Comparison of ENCODE assay signal across 8 mouse cellular contexts in the genomic region with DNA sequence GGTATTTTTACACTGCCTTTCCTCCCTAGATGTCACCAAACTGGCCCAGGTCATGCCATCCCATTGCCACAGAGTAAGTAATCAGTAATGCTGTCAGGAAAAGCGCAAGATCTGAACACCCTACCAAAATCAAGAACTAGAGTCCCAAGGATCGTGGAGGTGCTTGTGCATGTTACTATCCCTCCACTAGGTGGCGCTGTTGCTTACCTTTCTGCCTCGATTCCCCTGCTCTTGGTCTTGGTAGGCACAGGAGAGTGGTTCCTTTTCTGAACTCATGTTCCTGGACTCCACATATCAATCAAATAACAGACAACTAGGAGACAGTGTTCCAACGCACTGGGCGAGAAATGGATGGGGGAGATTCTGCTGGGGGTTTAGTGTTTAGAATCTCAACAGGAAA. TPM values are rescaled to one million over a fixed set of nuclear protein-coding genes. Genes with fewer than 3 reads are reported as not detected.
A peak's percentile ranks its signal among the peaks of the same experiment; 100 is the strongest.
DNase-seq lines count a peak whose midpoint lies in the region; TF ChIP-seq lines count a peak whose summit lies in the region.

No protein-coding gene starts in this region.

- intact Hi-C loops in gastrocnemius, adult 2 months (cut with DNase I) = loop anchor here (1.0 kb wide), 1 partner anchor 70 kb away; no protein-coding TSS in a partner anchor

- no peaks in the 10 kb centered on the region for H3K9me3 ChIP-seq in ES-E14 (ENCODE audit: control insufficient read depth, insufficient read depth, low read depth, low read length)

- TF ChIP-seq CTCF in gastrocnemius, adult 2 months (IDR thresholded peaks at IDR 0.05) = peak; percentile 95

- no peaks in the 10 kb centered on the region for H3K36me3 ChIP-seq in ES-E14 (ENCODE audit: control insufficient read depth, insufficient read depth, low read length, poor library complexity, severe bottlenecking)

- no peak overlapping the region for H3K9ac ChIP-seq in ES-E14 (ENCODE audit: insufficient read depth, low read depth, low read length, poor library complexity, severe bottlenecking)

- H3K4me1 ChIP-seq in ES-E14 (ENCODE audit: control insufficient read depth in 2 of 2, insufficient read depth in 2 of 2, low read length in 2 of 2, poor library complexity in 1 of 2) = no peaks in the 10 kb centered on the region

- DNase-seq in 416B (ENCODE audit: low read depth) (peak; percentile 73), ES-E14 (ENCODE audit: low read depth, low spot score) (peak; percentile 78)
- DNase-seq in cerebellum, adult 18-20 months = peak; percentile 80 to 89
- DNase-seq in gastrocnemius, adult 2 months = peak; percentile 78
- peak; percentile 80 for DNase-seq in kidney, postnatal 14 days
- DNase-seq in lung, adult 18-20 months = peak; percentile 54 to 66
- DNase-seq in retina, postnatal 1 day = peak; percentile 83
- peak; percentile 61 to 64 for DNase-seq in urinary bladder, postnatal 36 days (ENCODE audit: low spot score in 2 of 2)

- in situ Hi-C loops in ES-E14 (cut with MboI; ENCODE audit: low sequenced_read_pairs in 2 of 2, unreplicated experiment in 2 of 2) = no loop called here

- no peak overlapping the region for H3K27ac ChIP-seq in ES-E14 (ENCODE audit: insufficient read depth, low read depth, low read length, poor library complexity, severe bottlenecking)
- no peak overlapping the region for H3K27ac ChIP-seq in gastrocnemius, adult 2 months

- no peak overlapping the region for H3K4me3 ChIP-seq in ES-E14 (ENCODE audit: insufficient read depth in 1 of 2, low read depth in 1 of 2, low read length in 2 of 2, poor library complexity in 1 of 2, severe bottlenecking in 1 of 2)
- no peak overlapping the region for H3K4me3 ChIP-seq in gastrocnemius, adult 2 months

TF ChIP-seq in ES-E14, 5 proteins besides CTCF, POLR2A, EP300 and RAD21:
- TF ChIP-seq CHD2 (IDR thresholded peaks at IDR 0.05; ENCODE audit: low read depth, low read length) (no peak), ZC3H11A (IDR thresholded peaks at IDR 0.05; ENCODE audit: borderline replicate concordance, low read depth, low read length) (peak; percentile 90)

RNA-seq across cellular contexts. Expression of a gene that starts 23.8 kb away (rescaled TPM):
- 67.6 and 101 TPM in 2 replicates for total RNA-seq in ES-E14 (2012; rRNA removed)
- total RNA-seq in gastrocnemius, adult 2 months (2021) = 10 to 100 TPM; 21.9 to 25.2 TPM
